Mouse (Mus musculus) erythroid progenitor cell, adult 5-6 weeks (primary cell): ENCODE measurements around the gene Jun. TPM values are rescaled to one million over a fixed set of nuclear protein-coding genes. Genes with fewer than 3 reads are reported as not detected.

Experiments used
- ATAC-seq: replicated peaks from 2 replicates; pipeline ENCODE4 v1.8.0; 2016; ENCODE audit warnings: moderate number of reproducible peaks, mild to moderate bottlenecking, moderate TSS enrichment, inconsistent platforms; ENCODE audit not compliant: poor library complexity, low FRiP score, severe bottlenecking
- total RNA-seq, 2 experiments: library from RNA; stranded (forward) in 1 of 2; stranded (reverse) in 1 of 2; fragments of 150-400 nt in 1 of 2; fragments of 186-747, 209-891 nt in 1 of 2; gene quantifications; 2 replicates each; pipeline versions ENCODE4 v1.2.3 to v1.2.4; 2015 to 2017; ENCODE audit warnings: low replicate concordance in 2 of 2

The Jun gene
- total RNA-seq, 2 experiments from 2014 or later: 13.6 to 24.7 TPM

DNA sequence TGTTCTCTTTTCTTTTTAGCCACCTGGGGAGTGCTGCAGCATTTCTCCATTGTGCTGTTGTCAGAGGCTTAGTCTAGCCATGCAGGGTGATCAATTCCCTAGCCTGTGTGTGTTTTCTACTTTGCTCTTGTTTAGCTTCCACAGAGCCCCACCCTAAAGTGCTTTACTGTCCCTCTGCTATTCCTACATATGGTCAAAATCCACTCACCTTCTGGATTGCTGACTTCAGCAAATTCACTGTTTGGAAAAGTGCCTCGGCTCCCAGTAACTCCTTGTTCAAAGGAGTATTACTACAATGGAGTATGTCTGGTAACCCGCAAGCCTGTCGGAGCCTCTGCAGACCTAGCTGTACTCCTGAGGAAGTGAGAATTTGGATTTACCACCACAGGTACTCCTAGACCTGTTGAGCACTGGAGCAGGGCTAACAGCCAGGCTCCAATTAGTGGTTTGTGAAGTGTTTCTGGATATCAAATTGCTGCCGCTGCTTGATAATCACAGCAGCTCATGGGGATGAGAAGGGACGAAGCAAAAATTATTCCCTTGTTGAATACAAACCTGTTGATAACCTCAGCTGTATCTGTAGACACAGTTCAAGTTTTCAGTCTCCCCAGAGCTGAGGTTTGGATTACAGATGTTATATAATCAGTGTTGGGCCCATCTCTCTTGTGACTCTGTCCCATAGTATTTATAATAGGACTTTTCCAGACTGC is 3.8 kb downstream of the Jun start:
- ATAC-seq: no peak

DNA sequence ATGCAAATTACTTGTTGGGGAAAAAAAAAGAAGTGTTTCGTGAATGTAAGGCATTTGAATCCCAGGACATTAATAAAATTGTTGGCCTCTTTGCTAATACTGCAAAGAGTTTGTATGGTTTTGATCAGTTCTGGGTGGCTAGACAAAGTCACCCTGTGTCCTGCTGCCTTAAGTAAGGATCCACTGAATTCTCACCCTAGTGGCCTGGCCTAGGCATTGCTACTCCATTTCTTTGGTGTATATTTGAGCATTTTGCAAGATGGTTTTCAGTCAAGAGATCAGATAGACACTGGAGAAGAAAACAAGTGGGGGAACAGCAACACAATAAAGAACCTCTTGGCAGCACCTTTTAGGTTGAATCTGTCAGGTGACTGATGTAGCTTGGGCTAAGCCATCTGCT is 6.9 kb downstream of the Jun start:
- ATAC-seq: no peak

DNA sequence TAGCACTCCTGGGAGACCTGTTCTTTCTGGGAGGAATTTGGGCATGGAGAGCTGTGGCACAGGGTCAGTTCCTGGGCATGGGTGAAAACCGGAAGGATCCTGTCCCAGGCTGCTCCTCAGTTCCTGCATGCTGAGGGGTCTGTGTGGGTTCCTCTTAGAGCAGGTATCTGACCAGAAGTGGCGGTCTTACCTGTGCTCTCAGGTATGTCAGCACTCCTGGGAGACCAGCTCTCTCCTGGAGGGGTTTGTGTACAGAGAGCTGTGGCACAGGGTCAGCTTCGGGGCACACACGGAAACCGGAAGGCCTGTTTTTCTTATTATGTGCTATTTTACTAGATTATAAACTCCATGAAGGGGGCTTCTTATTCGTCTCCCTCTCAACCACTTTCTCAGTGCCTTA is 7.3 kb downstream of the Jun start:
- no peak for ATAC-seq

DNA sequence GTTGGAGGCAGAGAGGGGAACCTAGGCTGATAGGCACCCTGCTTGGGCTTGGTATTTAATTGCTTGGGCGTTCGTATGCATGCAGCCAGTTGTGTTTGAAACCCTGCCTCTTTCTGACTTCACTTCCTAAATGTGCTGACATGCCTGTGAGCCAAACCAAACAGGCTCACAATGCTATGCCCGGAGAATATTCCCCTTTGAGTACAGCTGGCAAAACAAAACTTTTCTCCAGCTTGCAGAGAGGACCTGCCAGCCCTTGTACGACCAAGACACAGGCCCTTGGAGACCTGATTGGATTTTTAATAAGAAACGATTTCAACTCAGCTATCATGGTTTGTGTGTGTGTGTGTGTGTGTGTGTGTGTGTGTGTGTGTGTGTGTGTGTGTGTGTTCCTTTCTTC is 14.0 kb downstream of the Jun start:
- no peak for ATAC-seq

DNA sequence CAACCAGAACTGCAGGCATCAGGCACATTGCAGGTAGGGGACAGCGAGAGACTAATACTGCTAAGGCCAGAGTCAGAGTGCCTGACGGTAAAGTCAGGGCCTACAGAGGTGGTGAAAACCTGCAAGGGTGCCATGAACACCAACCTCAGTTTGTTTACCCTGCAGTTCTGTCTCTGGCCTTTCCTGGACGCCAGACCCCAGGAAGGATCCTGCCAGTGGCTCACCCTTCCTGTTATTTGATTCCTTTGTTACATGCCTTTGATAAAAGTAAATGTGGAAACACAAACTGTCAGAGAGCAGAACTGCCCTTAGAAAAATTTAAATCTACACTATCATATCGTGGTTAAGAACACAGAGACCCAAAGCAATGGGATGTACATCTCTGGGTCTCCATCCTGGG is 20.9 kb downstream of the Jun start:
- no peak for ATAC-seq

DNA sequence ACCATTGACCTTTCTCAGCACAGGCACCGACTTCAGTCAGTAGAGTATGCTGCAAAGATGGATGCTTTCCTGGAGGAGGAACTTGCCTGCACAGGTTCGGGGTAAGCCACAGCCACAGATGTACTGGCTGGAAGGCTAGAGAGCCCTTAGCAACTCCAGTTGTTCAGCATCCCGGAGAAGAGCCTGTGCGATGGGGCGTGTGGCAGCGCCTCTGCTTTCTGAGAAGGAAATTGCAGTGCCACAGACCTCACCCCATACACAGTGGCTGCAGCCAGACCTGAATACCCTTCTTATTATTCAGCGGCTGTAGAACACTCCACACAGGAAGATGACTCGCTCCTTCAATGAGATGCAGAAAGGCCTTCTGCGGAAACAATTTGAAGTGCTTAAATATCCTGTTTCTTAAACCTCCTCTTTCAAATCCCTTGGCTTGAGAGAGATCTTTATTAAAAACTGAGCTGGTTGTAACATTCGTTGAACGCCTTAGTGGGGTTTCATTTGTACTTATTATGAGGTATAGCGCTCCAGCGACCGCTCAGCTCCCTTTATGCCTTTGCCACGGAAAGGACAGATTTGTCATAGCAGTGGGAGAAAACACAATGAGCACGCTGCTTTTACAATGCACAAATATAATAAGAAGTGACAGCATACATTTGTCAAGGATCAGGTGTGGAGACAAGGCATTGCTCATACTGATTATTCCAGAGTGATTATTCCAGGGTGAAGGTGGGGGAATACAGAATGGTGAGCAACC is 26.0 kb downstream of the Jun start:
- ATAC-seq: no peak

DNA sequence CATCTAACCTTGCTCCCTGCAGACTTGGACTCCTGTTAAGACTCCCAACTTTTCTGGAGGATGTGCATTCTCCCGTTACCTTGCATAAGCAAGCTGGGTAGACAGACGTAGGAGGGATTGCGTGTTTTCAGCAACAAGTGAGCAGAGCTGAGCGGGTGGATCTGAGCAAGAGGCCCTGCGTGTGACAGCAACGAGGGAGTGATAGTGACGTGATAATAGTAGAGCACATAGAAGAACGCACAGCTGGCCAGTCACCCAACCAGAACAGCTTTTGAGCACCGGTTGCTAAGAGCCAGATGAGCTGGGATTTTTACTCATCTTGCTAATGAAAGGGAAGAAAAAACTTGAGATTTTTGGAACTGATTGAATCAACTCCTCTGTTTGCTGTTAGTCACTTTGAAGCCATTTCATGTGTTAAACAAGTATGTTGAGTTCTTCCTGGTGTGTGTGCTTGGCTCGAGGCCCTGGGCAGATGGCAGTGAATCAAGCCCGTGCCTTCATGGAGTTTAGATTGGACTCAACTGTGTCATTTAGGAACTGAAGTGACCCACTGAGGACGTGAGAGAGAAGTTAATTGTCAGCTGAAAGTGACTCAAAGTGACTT is 28.6 kb downstream of the Jun start:
- ATAC-seq: no peak

DNA sequence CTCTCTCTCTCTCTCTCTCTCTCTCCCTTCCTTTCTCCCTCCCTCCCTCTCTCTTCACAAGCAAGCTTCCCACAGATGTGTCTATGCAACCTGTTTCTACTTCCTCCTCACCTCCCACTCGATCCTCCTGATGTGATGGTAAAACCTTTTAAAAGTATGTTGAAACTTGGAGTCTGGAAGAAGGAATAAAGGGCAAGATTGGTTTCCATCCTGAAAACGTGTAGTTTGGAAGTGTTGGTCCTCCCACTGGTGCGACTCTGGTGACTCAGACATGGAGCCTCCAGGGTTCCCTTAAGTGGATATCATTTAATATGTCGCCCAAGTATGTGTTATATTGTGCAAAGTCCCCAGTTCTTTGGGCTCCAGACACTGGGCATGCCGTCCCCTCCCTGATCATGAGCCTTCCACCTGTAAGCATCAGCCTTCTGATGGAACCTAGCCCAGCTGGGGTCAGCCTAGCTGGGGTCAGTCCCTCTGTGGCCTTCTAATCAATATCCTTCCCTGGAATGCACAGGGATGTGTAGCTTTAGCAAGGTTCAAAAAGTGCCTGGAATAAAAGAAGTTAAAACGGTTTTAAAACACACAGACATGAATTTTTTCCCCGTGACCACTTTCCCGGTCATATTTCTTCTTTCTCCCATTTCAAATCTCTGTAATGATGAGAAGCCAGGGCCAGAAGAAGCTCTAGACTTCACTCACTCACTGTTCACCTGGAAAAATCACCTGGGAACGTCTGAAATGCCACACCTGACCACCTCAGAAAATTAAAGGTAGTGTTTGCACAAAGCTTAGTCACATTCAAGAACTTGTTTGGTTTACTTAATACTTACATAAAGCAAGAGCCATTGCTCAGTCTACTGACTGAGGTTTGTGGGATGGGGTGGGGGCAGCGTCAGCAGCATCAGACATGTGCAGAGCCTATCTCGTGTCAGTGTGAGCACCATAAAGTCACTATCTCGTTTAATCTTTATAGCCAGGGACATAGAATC is 30.1 kb downstream of the Jun start:
- ATAC-seq: no peak

DNA sequence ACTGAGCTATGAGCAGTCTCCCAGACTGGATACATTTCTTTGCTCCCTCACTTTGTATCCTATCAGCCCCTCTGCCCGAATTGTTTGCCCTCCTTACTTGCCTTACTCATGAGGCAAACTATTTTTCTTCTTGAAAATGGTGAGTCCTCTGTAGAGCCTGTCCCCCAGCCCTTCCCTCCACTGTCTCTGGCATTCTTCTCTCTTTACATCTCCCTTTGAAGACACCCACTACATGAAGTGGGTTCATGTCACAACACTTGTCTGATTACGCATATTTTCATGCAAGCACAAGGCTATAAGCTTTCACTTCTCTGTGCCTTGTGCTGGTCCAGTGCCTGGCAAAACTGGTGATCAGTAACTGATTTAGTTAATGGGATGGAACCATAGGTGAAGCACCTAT is 31.8 kb downstream of the Jun start:
- ATAC-seq: no peak

DNA sequence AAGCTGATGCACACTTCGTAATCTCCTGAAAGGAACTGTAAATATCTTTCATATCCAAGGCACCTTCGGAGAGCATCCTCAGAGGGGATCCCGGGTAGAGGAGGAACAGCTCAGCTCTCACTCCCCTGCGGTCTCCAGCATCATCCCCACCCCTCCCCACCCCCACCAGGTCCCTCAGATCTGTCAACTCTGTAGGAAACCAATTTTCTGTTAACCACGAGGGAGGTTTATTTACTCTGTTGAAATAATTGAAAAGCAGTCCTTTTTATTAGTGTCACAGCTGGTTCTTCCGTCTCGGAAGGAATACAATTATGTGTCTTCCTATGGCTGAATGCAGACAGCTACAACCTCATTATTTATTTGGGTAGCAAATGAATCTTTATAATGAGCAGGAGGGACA is 33.8 kb downstream of the Jun start:
- no peak for ATAC-seq

DNA sequence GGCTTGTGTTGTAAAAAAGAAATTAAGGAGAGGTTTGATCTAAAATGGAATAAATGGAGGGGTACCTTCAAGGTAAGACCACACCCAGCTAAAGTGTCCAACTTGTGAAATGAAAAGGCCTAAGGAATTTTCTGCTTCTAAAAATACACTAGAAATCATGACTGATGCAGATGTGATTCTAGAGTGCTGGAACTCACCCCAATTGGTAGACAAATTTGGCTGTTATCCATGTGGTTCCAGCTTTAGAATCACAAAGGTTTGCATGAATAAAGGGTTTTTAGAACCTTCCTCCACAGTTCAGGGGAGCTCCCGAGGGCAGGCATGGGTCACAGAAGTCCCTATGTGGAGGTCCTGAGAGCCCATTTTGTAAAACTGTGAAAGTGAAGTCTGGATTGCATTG is 39.3 kb downstream of the Jun start:
- no peak for ATAC-seq

DNA sequence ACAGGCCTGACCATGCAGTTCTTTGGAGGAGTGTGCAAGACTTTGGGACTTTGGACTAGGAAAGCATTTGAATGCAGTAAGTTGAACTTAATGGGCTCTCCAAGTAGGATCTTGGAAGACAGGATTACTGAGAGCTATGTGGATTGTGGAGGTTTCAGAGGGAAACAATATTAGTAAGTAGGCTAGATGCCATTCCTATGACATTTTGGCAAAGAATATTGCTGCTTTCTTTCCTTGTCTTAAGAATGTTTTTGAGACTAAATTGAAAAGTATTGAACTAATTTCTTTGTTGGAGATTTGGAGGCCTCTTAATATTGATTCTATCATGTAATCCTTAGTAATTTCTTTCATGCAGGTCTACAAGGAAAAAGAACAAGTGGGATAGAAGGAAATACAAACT is 39.8 kb downstream of the Jun start:
- no peak for ATAC-seq

DNA sequence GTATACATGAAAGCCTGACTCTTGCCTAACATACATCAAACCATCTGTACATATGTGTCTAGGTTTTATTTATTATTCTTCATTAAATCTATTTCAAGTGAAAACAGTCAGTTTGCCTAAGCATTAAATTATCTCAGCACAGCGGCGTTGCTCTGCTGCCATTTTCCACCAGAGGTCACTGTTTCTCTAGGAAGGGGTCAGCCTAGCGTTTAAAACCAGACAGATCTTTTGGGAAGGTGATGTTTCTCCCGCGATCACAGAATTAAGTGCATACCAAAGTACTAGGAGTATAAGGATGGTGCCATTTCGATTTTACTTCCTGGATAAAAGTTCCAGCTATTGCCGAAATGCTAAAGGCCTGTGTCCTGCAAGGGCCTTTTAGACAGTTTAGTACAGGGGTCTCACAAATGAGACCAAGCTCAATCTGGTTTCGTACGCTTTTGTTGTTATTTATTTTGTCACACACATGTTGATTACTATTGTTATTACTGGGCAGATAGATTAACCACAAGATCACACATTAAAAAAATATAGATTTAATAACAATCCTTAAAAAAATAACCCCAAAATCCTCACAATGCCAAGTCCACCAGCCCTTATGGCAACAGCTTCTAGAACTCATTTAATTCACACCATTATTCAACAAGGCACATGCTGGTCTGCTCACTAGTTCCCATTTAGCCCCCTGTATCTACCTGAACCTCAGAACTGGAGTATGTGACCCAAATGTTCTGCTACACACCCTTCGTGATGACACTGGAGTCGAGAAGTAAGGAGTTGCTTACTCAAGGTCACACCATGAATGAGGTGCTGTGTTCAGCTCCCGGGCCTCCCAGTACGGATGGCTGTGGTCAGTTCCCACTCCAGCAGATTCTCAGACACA is 43.6 kb downstream of the Jun start:
- no peak for ATAC-seq

DNA sequence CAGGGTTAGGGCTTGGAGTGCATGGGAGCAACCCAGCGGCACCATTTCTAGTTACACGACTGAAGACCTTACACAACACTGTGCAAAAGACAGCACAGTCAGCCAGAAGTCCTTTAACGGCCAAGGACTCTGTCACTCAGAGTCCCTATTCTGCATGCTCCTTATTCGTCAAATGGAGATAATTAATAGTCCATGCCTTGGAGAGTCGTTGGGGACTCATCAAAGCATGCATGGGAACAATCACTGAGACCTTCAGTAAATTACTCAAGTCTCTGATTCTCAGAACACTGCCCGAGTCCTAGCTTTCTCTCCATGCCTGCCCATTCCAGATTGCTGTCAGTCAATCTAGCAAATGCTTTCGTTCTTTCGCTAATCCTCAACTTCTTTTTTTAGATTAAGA is 44.3 kb downstream of the Jun start:
- ATAC-seq: no peak

DNA sequence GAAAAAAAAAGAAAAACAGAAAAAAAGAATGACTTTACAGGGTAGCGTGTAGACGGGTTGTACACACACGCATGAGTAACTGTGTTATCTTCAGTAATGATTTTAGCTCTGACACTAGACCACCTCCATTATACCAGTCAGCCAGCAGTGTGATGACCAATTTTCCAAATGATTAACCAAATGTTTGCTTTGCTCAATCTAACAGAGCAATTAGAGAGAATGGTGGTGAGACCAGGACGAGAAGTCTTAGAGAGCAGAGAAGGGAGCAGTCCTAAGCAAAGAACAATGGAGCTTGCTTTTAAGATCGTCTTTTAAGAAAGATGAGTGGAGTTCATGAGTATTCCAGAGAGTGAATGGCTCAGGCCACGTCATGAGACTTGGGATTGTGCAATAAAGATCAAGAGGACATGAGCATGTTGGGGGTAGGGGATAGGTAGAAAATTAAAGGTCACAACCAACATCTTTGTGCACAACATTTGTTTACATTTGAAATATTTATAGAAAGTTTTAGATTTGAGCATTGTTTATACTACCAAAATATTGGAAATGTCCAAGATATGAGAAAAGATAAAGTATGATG is 46.7 kb downstream of the Jun start:
- ATAC-seq: no peak

DNA sequence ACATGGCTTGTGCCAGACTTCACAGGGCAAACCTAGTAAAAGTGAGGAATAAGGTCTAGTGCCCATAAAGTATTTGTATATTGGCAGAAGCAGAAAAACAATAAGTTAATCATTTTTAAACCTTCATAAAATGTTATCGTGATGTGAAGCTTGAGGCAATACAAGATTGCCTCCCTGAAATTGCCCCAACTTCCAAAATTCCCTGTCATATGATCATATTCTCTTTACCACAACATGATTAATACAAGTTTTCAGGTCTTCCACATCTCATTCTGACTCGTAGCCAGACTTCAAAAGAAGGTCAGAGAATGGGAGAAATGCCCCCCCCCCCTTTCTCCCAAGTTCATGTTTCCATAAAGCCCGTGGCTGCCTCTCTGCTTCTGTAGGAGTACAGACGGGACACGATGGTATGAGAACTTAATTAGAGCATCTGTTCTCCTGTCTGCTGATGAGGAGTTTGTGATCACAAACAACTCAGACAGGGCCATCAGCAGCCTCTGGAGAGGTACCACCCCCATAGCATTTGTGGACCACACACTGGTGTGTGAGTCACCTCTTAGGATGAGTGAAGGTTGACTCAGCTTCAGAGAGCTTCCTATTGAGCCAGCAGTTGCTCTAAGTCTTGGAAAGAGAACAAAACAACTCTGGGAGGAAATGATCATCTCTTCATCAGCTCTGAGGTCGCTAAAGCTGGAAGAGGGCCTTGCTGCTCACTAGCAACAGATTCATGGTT is 50.8 kb downstream of the Jun start:
- no peak for ATAC-seq

DNA sequence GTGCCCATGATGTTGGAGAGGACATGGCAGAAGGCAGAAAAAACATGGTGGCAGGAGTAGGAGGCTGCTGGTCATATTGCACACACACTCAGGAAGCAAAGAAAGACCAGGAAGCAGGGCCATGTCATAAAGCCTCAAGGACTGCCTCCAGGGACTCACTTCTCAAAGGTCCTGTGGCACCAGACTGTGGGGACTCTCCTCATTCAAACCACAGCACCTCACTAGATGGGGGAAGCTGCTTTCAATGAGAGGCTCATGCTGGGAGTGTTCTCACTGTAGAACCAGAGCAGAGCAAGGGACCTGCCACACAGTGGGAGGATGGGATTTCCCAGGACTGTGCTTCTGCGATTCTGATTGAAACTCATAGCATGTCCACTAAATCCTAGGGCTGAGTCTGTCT is 51.9 kb downstream of the Jun start:
- no peak for ATAC-seq

DNA sequence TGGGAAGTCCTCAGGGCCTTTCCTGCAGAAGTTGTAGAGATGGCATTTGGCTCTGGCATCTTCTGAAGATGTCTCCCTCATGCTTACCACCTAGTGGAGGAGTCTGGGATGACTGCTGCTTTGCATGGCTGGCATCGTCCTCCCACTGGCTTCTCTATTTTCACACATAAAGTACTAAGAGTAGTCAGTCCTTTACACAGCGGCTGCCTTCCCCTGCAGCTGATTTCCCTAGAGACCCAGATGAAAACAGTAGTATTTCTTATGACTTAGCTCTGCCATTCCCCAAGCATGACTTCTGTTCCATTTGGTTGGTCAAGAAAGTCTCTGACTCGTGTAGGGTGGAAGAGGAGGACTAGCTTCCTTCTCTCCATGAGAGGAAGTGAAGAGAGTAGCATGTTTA is 52.8 kb downstream of the Jun start:
- ATAC-seq: no peak
